Mouse (Mus musculus) cerebellum, adult 9-10 months (tissue): Measurements from ENCODE around the gene Fam169b.
"Not testable (repeated sequence)": the region's sequence is repeated elsewhere in the genome, so short reads cannot be mapped to it uniquely, and the experiment has no call there.

Experiments used
- DNase-seq: peaks from one replicate; pipeline ENCODE4 v3.0.0; 2022

Gene Fam169b

GRCm38 (mm10) chr7:68264531-68264930 is 9.1 kb upstream of the Fam169b start:
- no peak for DNase-seq

- no peak for DNase-seq
Measured at GRCm38 (mm10) chr7:68265391-68265790, 8.2 kb upstream of the Fam169b start.

- DNase-seq, result no peak
Measured at GRCm38 (mm10) chr7:68266691-68267090, 6.9 kb upstream of the Fam169b start.

GRCm38 (mm10) chr7:68270551-68270950 is 3.1 kb upstream of the Fam169b start:
- no peak for DNase-seq

GRCm38 (mm10) chr7:68271816-68272215 is 1.8 kb upstream of the Fam169b start:
- no peak for DNase-seq

GRCm38 (mm10) chr7:68272607-68273006 is 1.0 kb upstream of the Fam169b start:
- DNase-seq, result no peak

- no peak for DNase-seq
Measured at GRCm38 (mm10) chr7:68274218-68274617, 579 bp downstream of the Fam169b start.

GRCm38 (mm10) chr7:68274951-68275350 is 1.3 kb downstream of the Fam169b start:
- no peak for DNase-seq

GRCm38 (mm10) chr7:68275445-68275837 is 1.8 kb downstream of the Fam169b start:
- DNase-seq, result not testable (repeated sequence)

GRCm38 (mm10) chr7:68275838-68276731 is 2.4 kb downstream of the Fam169b start:
- no peak for DNase-seq

- DNase-seq, result no peak
Measured at GRCm38 (mm10) chr7:68277054-68277896, 3.6 kb downstream of the Fam169b start.

GRCm38 (mm10) chr7:68277897-68278270 is 4.2 kb downstream of the Fam169b start:
- DNase-seq, result no peak

GRCm38 (mm10) chr7:68278385-68278784 is 4.7 kb downstream of the Fam169b start:
- no peak for DNase-seq

- DNase-seq, result no peak
Measured at GRCm38 (mm10) chr7:68278908-68279307, 5.3 kb downstream of the Fam169b start.

- DNase-seq, result no peak
Measured at GRCm38 (mm10) chr7:68279481-68279880, 5.8 kb downstream of the Fam169b start.

GRCm38 (mm10) chr7:68280352-68280869 is 6.8 kb downstream of the Fam169b start:
- DNase-seq, result no peak

- no peak for DNase-seq
Measured at GRCm38 (mm10) chr7:68281341-68281740, 7.7 kb downstream of the Fam169b start.

GRCm38 (mm10) chr7:68282304-68283132 is 8.9 kb downstream of the Fam169b start:
- DNase-seq, result no peak

- not testable (repeated sequence) for DNase-seq
Measured at GRCm38 (mm10) chr7:68283133-68283520, 9.5 kb downstream of the Fam169b start.

- DNase-seq, result no peak
Measured at GRCm38 (mm10) chr7:68283776-68284175, 10.1 kb downstream of the Fam169b start.

GRCm38 (mm10) chr7:68285851-68286298 is 12.2 kb downstream of the Fam169b start:
- no peak for DNase-seq
